Mouse (Mus musculus): ENCODE measurements around the gene Acsm3. TPM values are rescaled to one million over a fixed set of nuclear protein-coding genes. Genes with fewer than 3 reads are reported as not detected.

Acsm3 gene
- total RNA-seq, 2 experiments from 2014 or later = not detected

DNA sequence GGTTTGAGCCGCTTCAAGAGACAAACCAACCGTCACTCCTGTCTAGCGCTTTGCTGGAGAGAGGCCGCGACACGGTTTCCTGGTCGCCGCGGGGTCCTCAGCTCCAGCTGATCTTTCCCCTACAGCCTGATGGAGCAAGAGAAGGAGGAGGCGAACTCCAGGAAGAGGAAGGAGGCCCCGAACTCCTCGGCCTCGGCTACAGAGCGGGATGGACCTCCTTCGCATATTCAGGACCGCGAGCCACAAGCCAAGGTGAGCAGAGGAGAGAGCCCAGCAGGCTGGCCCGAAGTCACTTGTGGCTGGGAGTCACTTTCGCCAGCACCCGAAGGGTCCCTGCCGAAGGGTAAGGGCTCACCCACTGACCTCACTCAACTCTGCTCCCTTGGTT lies 33.5 kb downstream of the Acsm3 start:
- peak; percentile 79 for ATAC-seq (replicated peaks; ENCODE audit: low FRiP score, poor library complexity, severe bottlenecking)

DNA sequence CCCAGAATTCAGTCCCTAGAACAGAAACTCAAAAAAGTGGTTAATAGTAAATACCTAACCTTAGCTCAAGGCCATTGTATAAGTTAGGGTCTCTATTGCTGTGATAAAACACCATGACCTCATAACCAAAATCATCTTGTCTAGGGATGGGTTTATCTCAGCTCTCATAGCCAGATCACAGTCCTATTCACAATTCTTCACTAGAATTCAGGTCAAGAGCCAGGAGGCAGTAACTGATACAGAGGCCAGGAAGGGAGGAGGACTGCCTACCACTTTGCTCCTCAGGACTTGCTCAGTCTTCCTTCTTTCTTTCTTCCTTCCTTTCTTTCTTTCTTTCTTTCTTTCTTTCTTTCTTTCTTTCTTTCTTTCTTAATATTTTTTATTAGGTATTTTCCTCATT lies 34.6 kb downstream of the Acsm3 start:
- ATAC-seq (replicated peaks; ENCODE audit: low FRiP score, poor library complexity, severe bottlenecking) = no peak

DNA sequence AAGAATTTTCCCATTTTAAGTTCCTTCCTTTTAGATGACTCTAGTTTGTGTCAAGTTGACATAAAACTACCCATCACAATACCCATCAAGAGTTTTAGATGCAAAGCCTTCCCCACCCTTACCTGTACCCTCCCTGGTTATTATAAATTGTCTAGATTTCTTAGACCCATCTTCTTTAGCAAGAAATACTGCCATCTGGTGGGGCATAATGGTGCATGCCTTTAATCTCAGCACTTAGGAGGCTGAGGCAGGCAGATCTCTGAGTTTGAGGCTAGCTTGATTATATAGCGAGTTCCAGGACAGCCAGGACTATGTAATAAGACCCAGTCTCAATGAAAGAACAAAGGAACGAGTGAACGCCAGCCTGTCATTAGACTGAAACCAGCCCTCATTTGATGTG lies 39.8 kb downstream of the Acsm3 start:
- no peak for ATAC-seq (replicated peaks; ENCODE audit: low FRiP score, poor library complexity, severe bottlenecking)

DNA sequence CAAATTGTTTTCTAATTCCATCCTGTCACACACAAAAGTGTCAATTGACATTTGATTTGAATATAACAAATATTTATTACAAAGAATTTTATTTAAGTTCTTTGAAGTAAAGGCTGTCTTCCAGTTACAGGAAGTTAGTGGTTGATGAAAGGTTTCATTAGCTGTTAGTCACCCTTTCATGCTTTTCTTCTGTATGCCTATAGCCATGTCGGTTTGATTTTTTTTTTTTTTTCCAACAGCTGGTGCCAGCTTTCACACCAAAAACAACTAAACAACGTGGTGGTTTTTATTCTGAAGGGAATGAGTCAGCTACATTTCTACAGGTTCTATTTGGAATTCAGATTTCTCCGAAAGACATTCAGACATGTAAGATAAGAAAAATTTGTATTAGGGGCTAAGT lies 40.3 kb downstream of the Acsm3 start:
- ATAC-seq (replicated peaks; ENCODE audit: low FRiP score, poor library complexity, severe bottlenecking) = no peak

DNA sequence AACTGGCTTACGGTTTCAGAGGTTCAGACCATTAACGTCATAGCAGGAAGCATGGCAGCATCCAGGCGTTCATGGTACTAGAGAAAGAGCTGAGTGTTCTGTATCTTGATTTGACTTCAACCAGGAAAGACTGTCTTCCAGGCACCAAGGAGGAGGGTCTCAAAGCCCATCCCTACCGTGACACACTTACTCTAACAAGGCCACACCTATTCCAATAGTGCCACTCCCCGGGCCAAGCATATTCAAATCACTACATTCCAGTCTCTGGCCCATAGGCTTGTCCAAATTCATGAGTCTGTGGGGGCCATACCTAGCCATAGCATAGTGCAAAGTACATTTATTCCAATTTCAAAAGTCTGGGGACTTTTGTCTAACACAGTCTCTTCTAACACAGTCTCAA lies 46.7 kb downstream of the Acsm3 start:
- no peak for ATAC-seq (replicated peaks; ENCODE audit: low FRiP score, poor library complexity, severe bottlenecking)

DNA sequence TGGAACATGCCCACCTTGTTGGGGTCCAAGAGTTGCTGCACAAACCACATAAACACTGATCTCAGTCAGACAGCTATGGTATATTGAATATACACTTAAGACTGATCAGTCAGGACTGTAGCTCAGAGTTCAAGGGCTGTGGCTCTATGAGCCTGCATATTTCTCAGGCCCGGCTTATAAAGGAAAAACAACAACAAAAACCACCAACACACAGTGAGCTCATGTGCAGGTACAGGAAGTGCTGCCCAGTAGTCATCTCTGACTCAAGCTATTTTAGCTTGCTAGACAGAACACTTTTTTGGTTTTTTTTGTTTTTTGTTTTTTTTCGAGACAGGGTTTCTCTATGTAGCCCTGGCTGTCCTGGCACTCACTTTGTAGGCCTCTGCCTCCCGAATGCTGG lies 48.0 kb downstream of the Acsm3 start:
- no peak for ATAC-seq (replicated peaks; ENCODE audit: low FRiP score, poor library complexity, severe bottlenecking)

DNA sequence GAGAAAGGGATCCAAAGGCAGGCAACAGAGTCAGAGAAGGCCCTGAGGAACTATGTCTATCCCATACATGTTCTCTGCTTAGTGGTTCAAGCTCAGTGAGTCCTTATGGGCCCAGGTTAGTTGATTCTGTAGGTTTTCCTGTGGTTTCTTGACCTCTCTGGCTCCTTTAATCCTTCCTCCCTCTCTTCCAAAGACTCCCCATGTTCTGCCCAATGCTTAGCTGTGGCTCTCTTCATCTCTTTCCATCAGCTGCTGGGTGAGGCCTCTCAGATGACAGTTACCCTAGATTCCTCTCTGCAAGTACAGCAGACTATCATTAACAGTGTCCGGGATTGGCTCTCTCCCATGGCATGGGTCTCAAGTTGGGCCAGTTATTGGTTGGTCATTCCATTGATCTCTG lies 74.6 kb downstream of the Acsm3 start:
- no peak for ATAC-seq (replicated peaks; ENCODE audit: low FRiP score, poor library complexity, severe bottlenecking)

DNA sequence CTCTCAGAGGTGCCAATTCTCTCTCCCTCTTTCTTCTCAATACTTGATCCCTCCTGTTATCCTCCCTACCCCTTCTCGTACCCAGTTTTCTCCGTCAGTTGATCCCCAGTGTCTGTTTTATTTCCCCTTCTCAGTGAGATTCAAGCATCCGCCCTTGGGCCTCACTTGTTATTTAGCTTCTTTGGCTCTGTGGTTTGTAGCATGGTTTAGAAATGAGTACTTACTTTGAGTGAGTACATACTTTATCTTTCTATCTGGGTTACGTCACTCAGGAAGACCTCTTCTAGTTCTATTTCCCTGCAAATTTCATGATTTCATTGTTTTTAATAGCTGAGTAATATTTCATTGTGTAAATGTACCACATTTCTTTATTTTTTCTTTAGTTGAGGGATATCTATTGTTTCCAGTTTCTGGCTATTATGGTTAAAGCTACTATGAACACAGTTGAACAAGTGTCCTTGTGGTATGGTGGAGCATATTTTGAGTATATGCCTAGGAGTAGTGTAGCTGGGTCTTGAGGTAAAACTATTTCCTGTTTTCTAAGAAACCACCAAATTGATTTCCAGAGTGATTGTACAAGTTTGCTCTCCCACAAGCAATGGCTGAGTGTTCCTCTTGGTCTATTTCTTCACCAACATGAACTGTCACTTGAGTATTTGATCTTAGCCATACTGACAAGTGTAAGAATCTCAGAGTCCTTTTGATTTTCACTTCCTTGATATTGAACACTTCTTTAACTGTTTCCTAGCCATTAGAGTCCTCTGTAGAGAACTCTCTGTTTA lies 75.5 kb downstream of the Acsm3 start:
- ATAC-seq (replicated peaks; ENCODE audit: low FRiP score, poor library complexity, severe bottlenecking) = no peak

Other genes starting within 250 kb of the Acsm3 start
- not detected in 2 replicates for gene Acsm5, start 241.5 kb upstream of the Acsm3 start, total RNA-seq (2015; ENCODE audit: low replicate concordance)
- not detected in 2 replicates for gene Acsm5, start 241.5 kb upstream of the Acsm3 start, total RNA-seq (2017; ENCODE audit: low replicate concordance)
- not detected in 2 replicates for gene Pdilt, start 237.4 kb upstream of the Acsm3 start, total RNA-seq (2015; ENCODE audit: low replicate concordance)
- gene Pdilt, start 237.4 kb upstream of the Acsm3 start, total RNA-seq (2017; ENCODE audit: low replicate concordance) = not detected in 2 replicates
- gene Acsm2, start 206.6 kb upstream of the Acsm3 start, total RNA-seq (2015; ENCODE audit: low replicate concordance) = not detected in 2 replicates
- gene Acsm2, start 206.6 kb upstream of the Acsm3 start, total RNA-seq (2017; ENCODE audit: low replicate concordance) = not detected in 2 replicates
- gene Acsm1, start 153.9 kb upstream of the Acsm3 start, total RNA-seq (2015; ENCODE audit: low replicate concordance) = not detected in 2 replicates
- not detected in 2 replicates for gene Acsm1, start 153.9 kb upstream of the Acsm3 start, total RNA-seq (2017; ENCODE audit: low replicate concordance)
- gene Acsm4, start 70.9 kb upstream of the Acsm3 start, total RNA-seq (2015; ENCODE audit: low replicate concordance) = not detected in 2 replicates
- not detected in 2 replicates for gene Acsm4, start 70.9 kb upstream of the Acsm3 start, total RNA-seq (2017; ENCODE audit: low replicate concordance)
- gene Thumpd1, start 40.1 kb upstream of the Acsm3 start, total RNA-seq (2015; ENCODE audit: low replicate concordance) = 7.6 and 12.6 TPM in 2 replicates
- 8.9 and 13.3 TPM in 2 replicates for gene Thumpd1, start 40.1 kb upstream of the Acsm3 start, total RNA-seq (2017; ENCODE audit: low replicate concordance)
- gene Rexo5, start 33.1 kb downstream of the Acsm3 start, total RNA-seq (2015; ENCODE audit: low replicate concordance) = 21.3 and 31.0 TPM in 2 replicates
- 77.3 and 78.6 TPM in 2 replicates for gene Rexo5, start 33.1 kb downstream of the Acsm3 start, total RNA-seq (2017; ENCODE audit: low replicate concordance)
- gene Eri2, start 33.1 kb downstream of the Acsm3 start, total RNA-seq (2015; ENCODE audit: low replicate concordance) = 15.5 and 21.6 TPM in 2 replicates
- 9.4 and 24.1 TPM in 2 replicates for gene Eri2, start 33.1 kb downstream of the Acsm3 start, total RNA-seq (2017; ENCODE audit: low replicate concordance)
- 5.0 TPM in 1 of 2 replicates, not detected in the other for gene Lyrm1, start 134.9 kb downstream of the Acsm3 start, total RNA-seq (2015; ENCODE audit: low replicate concordance)
- gene Lyrm1, start 134.9 kb downstream of the Acsm3 start, total RNA-seq (2017; ENCODE audit: low replicate concordance) = 3.2 TPM in 1 of 2 replicates, not detected in the other
- 0.84 and 6.1 TPM in 2 replicates for gene Dcun1d3, start 135.4 kb downstream of the Acsm3 start, total RNA-seq (2015; ENCODE audit: low replicate concordance)
- 1.4 and 2.8 TPM in 2 replicates for gene Dcun1d3, start 135.4 kb downstream of the Acsm3 start, total RNA-seq (2017; ENCODE audit: low replicate concordance)

Data from erythroid progenitor cell, adult 5-6 weeks (primary cell).